Mouse (Mus musculus): ENCODE measurements at regions not wholly inside any gene's neighbourhood (a gene's known extent, or its start where the extent isn't known, plus 50 kb on each side); places are given as distances from the start of the nearest gene placed in this dataset.

- no peak for DNase-seq (ENCODE audit: low spot score in 2 of 2)
Observed at GRCm38 (mm10) chr7:40052255-40052654, 534.7 kb downstream of the Zfp619 start.

- no peak for DNase-seq (ENCODE audit: low spot score in 2 of 2)
Observed at GRCm38 (mm10) chr7:40058836-40059235, 541.3 kb downstream of the Zfp619 start.

- DNase-seq (ENCODE audit: low spot score in 2 of 2) = no peak
Observed at GRCm38 (mm10) chr7:40064631-40065030, 547.1 kb downstream of the Zfp619 start.

- DNase-seq (ENCODE audit: low spot score in 2 of 2) = no peak
Observed at GRCm38 (mm10) chr7:40065526-40065925, 548.0 kb downstream of the Zfp619 start.

- DNase-seq (ENCODE audit: low spot score in 2 of 2) = no peak
Observed at GRCm38 (mm10) chr7:40067378-40067777, 549.8 kb downstream of the Zfp619 start.

- DNase-seq (ENCODE audit: low spot score in 2 of 2) = no peak
Observed at GRCm38 (mm10) chr7:40071313-40071712, 553.7 kb downstream of the Zfp619 start.

GRCm38 (mm10) chr7:40072478-40072877 lies 554.9 kb downstream of the Zfp619 start:
- DNase-seq (ENCODE audit: low spot score in 2 of 2) = peak; percentile 40 to 44

- peak in 1 of 2 experiments; percentile 24 for DNase-seq (ENCODE audit: low spot score in 2 of 2)
Observed at GRCm38 (mm10) chr7:40086236-40086635, 568.7 kb downstream of the Zfp619 start.

- no peak for DNase-seq (ENCODE audit: low spot score in 2 of 2)
Observed at GRCm38 (mm10) chr7:40097094-40097493, 579.5 kb downstream of the Zfp619 start.

GRCm38 (mm10) chr7:40103057-40103945 lies 585.7 kb downstream of the Zfp619 start:
- no peak for DNase-seq (ENCODE audit: low spot score in 2 of 2)

- DNase-seq (ENCODE audit: low spot score in 2 of 2) = peak; percentile 39 to 56
Observed at GRCm38 (mm10) chr7:40142906-40143305, 625.3 kb downstream of the Zfp619 start.

GRCm38 (mm10) chr7:40144431-40144830 lies 626.9 kb downstream of the Zfp619 start:
- no peak for DNase-seq (ENCODE audit: low spot score in 2 of 2)

GRCm38 (mm10) chr7:40177570-40177969 lies 660.0 kb downstream of the Zfp619 start:
- no peak for DNase-seq (ENCODE audit: low spot score in 2 of 2)

- no peak for DNase-seq (ENCODE audit: low spot score in 2 of 2)
Observed at GRCm38 (mm10) chr7:40195366-40195765, 677.8 kb downstream of the Zfp619 start.

- DNase-seq (ENCODE audit: low spot score in 2 of 2) = peak in 1 of 2 experiments; percentile 59
Observed at GRCm38 (mm10) chr7:40202615-40203014, 685.0 kb downstream of the Zfp619 start.

- no peak for DNase-seq (ENCODE audit: low spot score in 2 of 2)
Observed at GRCm38 (mm10) chr7:40211956-40212355, 686.2 kb upstream of the Vstm2b start.

GRCm38 (mm10) chr7:40212576-40212975 lies 685.6 kb upstream of the Vstm2b start:
- DNase-seq (ENCODE audit: low spot score in 2 of 2) = no peak

GRCm38 (mm10) chr7:40213646-40214045 lies 684.5 kb upstream of the Vstm2b start:
- no peak for DNase-seq (ENCODE audit: low spot score in 2 of 2)

- no peak for DNase-seq (ENCODE audit: low spot score in 2 of 2)
Observed at GRCm38 (mm10) chr7:40214395-40214794, 683.7 kb upstream of the Vstm2b start.

GRCm38 (mm10) chr7:40215271-40215670 lies 682.9 kb upstream of the Vstm2b start:
- no peak for DNase-seq (ENCODE audit: low spot score in 2 of 2)

- no peak for DNase-seq (ENCODE audit: low spot score in 2 of 2)
Observed at GRCm38 (mm10) chr7:40220549-40220948, 677.6 kb upstream of the Vstm2b start.

GRCm38 (mm10) chr7:40245188-40245587 lies 652.9 kb upstream of the Vstm2b start:
- DNase-seq (ENCODE audit: low spot score in 2 of 2) = no peak

- DNase-seq (ENCODE audit: low spot score in 2 of 2) = no peak
Observed at GRCm38 (mm10) chr7:40248521-40248920, 649.6 kb upstream of the Vstm2b start.

All from right cerebral cortex, postnatal 10 days (tissue).